Mouse (Mus musculus): ENCODE results near the gene Atxn7l1.

DNA sequence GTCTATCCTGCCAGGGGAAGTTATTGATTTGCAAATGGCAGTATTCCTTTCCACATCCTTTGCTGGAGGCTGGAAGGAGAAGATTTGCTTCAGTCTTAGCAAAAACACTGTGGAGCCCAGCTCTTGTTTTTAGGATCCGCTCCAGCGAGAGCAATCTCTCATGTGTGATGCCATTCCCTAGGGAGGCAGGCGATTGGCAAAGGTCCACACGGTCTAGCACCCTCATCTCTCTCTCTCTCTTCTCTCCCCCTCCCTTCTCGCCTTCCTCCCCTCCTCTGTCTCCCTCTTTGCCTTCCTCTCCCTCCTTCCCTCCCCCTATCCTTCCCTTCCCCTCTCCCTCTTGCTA lies 29.0 kb downstream of the Atxn7l1 start:
- no peak for TF ChIP-seq E2F4 (IDR thresholded peaks at IDR 0.05; ENCODE audit: insufficient read depth)
- TF ChIP-seq MYOG (IDR thresholded peaks at IDR 0.05; ENCODE audit: control insufficient read depth in 1 of 3, insufficient read depth in 1 of 3, insufficient read length in 2 of 3, low read depth in 2 of 3) = no peak

Measured in myocyte (in vitro differentiated cells).